Mouse (Mus musculus): ENCODE measurements around the gene Dnhd1.
A peak's percentile ranks its signal among the peaks of the same experiment; 100 is the strongest.

Dnhd1 gene

GRCm38 (mm10) chr7:105650639-105651435 lies at the start of gene Dnhd1:
TSS of gene Dnhd1 (plus strand) at chr7:105650827.
- DNase-seq: peak; percentile 63 to 69

GRCm38 (mm10) chr7:105602860-105603623 lies 47.6 kb upstream of the Dnhd1 start:
- DNase-seq: peak; percentile 77 to 78

GRCm38 (mm10) chr7:105608467-105608866 lies 42.2 kb upstream of the Dnhd1 start:
- no peak for DNase-seq

- no peak for DNase-seq
Observed at GRCm38 (mm10) chr7:105611767-105612166, 38.9 kb upstream of the Dnhd1 start.

- DNase-seq: no peak
Observed at GRCm38 (mm10) chr7:105614400-105614799, 36.2 kb upstream of the Dnhd1 start.

- DNase-seq: no peak
Observed at GRCm38 (mm10) chr7:105615720-105616119, 34.9 kb upstream of the Dnhd1 start.

- no peak for DNase-seq
Observed at GRCm38 (mm10) chr7:105616561-105616960, 34.1 kb upstream of the Dnhd1 start.

GRCm38 (mm10) chr7:105617810-105618209 lies 32.8 kb upstream of the Dnhd1 start:
- DNase-seq: no peak

- no peak for DNase-seq
Observed at GRCm38 (mm10) chr7:105619701-105620100, 30.9 kb upstream of the Dnhd1 start.

- DNase-seq: no peak
Observed at GRCm38 (mm10) chr7:105621053-105621452, 29.6 kb upstream of the Dnhd1 start.

GRCm38 (mm10) chr7:105621646-105622292 lies 28.9 kb upstream of the Dnhd1 start:
- DNase-seq: no peak

- peak; percentile 72 to 74 for DNase-seq
Observed at GRCm38 (mm10) chr7:105625397-105625796, 25.2 kb upstream of the Dnhd1 start.

- no peak for DNase-seq
Observed at GRCm38 (mm10) chr7:105628633-105629032, 22.0 kb upstream of the Dnhd1 start.

GRCm38 (mm10) chr7:105632551-105632972 lies 18.1 kb upstream of the Dnhd1 start:
- peak; percentile 76 to 80 for DNase-seq

- DNase-seq: peak; percentile 88 to 96
Observed at GRCm38 (mm10) chr7:105633127-105633800, 17.4 kb upstream of the Dnhd1 start, which contains the start of gene Trim3. TSS of gene Trim3 (minus strand) at chr7:105633571.

- no peak for DNase-seq
Observed at GRCm38 (mm10) chr7:105633801-105634135, 16.9 kb upstream of the Dnhd1 start.

GRCm38 (mm10) chr7:105634272-105634920 lies 16.2 kb upstream of the Dnhd1 start:
- DNase-seq: peak in 1 of 2 experiments; percentile 4

- DNase-seq: peak in 1 of 2 experiments; percentile 2
Observed at GRCm38 (mm10) chr7:105635726-105636125, 14.9 kb upstream of the Dnhd1 start.

GRCm38 (mm10) chr7:105638776-105639175 lies 11.9 kb upstream of the Dnhd1 start:
- peak in 1 of 2 experiments; percentile 5 for DNase-seq

GRCm38 (mm10) chr7:105639304-105639703 lies 11.3 kb upstream of the Dnhd1 start:
- DNase-seq: peak in 1 of 2 experiments; percentile 19

- no peak for DNase-seq
Observed at GRCm38 (mm10) chr7:105639756-105640155, 10.9 kb upstream of the Dnhd1 start, which contains the start of gene Timm10b. TSS of gene Timm10b (plus strand) at chr7:105640056.
